Mouse (Mus musculus): ENCODE measurements around the gene Npnt.

The Npnt gene

GRCm38 (mm10) chr3:132940181-132940990 lies 9.7 kb downstream of the Npnt start:
- DNase-seq (ENCODE audit: low read depth in 2 of 2, low spot score in 2 of 2): no peak

GRCm38 (mm10) chr3:132939006-132939405 lies 11.1 kb downstream of the Npnt start:
- DNase-seq (ENCODE audit: low read depth in 2 of 2, low spot score in 2 of 2): no peak

- no peak for DNase-seq (ENCODE audit: low read depth in 2 of 2, low spot score in 2 of 2)
Measured at GRCm38 (mm10) chr3:132934649-132935048, 15.4 kb downstream of the Npnt start.

- DNase-seq (ENCODE audit: low read depth in 2 of 2, low spot score in 2 of 2): no peak
Measured at GRCm38 (mm10) chr3:132931526-132931925, 18.6 kb downstream of the Npnt start.

GRCm38 (mm10) chr3:132929866-132930265 lies 20.2 kb downstream of the Npnt start:
- no peak for DNase-seq (ENCODE audit: low read depth in 2 of 2, low spot score in 2 of 2)

GRCm38 (mm10) chr3:132928186-132928585 lies 21.9 kb downstream of the Npnt start:
- DNase-seq (ENCODE audit: low read depth in 2 of 2, low spot score in 2 of 2): no peak

- no peak for DNase-seq (ENCODE audit: low read depth in 2 of 2, low spot score in 2 of 2)
Measured at GRCm38 (mm10) chr3:132919798-132920197, 30.3 kb downstream of the Npnt start.

GRCm38 (mm10) chr3:132919240-132919639 lies 30.9 kb downstream of the Npnt start:
- DNase-seq (ENCODE audit: low read depth in 2 of 2, low spot score in 2 of 2): no peak

- DNase-seq (ENCODE audit: low read depth in 2 of 2, low spot score in 2 of 2): no peak
Measured at GRCm38 (mm10) chr3:132917356-132918090, 32.6 kb downstream of the Npnt start.

GRCm38 (mm10) chr3:132915661-132916060 lies 34.4 kb downstream of the Npnt start:
- DNase-seq (ENCODE audit: low read depth in 2 of 2, low spot score in 2 of 2): no peak

GRCm38 (mm10) chr3:132912420-132912819 lies 37.7 kb downstream of the Npnt start:
- no peak for DNase-seq (ENCODE audit: low read depth in 2 of 2, low spot score in 2 of 2)

- DNase-seq (ENCODE audit: low read depth in 2 of 2, low spot score in 2 of 2): no peak
Measured at GRCm38 (mm10) chr3:132911716-132912115, 38.4 kb downstream of the Npnt start.

GRCm38 (mm10) chr3:132910727-132911126 lies 39.4 kb downstream of the Npnt start:
- no peak for DNase-seq (ENCODE audit: low read depth in 2 of 2, low spot score in 2 of 2)

GRCm38 (mm10) chr3:132909736-132910135 lies 40.4 kb downstream of the Npnt start:
- DNase-seq (ENCODE audit: low read depth in 2 of 2, low spot score in 2 of 2): no peak

- DNase-seq (ENCODE audit: low read depth in 2 of 2, low spot score in 2 of 2): no peak
Measured at GRCm38 (mm10) chr3:132907506-132908203, 42.4 kb downstream of the Npnt start.

- DNase-seq (ENCODE audit: low read depth in 2 of 2, low spot score in 2 of 2): no peak
Measured at GRCm38 (mm10) chr3:132905224-132905930, 44.7 kb downstream of the Npnt start.

- DNase-seq (ENCODE audit: low read depth in 2 of 2, low spot score in 2 of 2): no peak
Measured at GRCm38 (mm10) chr3:132903386-132903785, 46.7 kb downstream of the Npnt start.

- no peak for DNase-seq (ENCODE audit: low read depth in 2 of 2, low spot score in 2 of 2)
Measured at GRCm38 (mm10) chr3:132902921-132903320, 47.2 kb downstream of the Npnt start.

- no peak for DNase-seq (ENCODE audit: low read depth in 2 of 2, low spot score in 2 of 2)
Measured at GRCm38 (mm10) chr3:132902206-132902605, 47.9 kb downstream of the Npnt start.

- DNase-seq (ENCODE audit: low read depth in 2 of 2, low spot score in 2 of 2): no peak
Measured at GRCm38 (mm10) chr3:132897891-132898290, 52.2 kb downstream of the Npnt start.

GRCm38 (mm10) chr3:132897390-132897789 lies 52.7 kb downstream of the Npnt start:
- DNase-seq (ENCODE audit: low read depth in 2 of 2, low spot score in 2 of 2): no peak

All from CD8-positive naive resting alpha-beta T cell, adult 2 months (primary cell).